Mouse (Mus musculus) liver, postnatal 0 days (tissue): ENCODE data around the gene L3mbtl2.

ENCODE experiments used
- CTCF ChIP-seq: sonication (generic); IDR thresholded peaks from 2 replicates; pipeline ENCODE4 v1.5.1; 2016; ENCODE audit warnings: antibody characterized with exemption, low read depth
- EP300 ChIP-seq: IDR thresholded peaks from 2 replicates; pipeline ENCODE4 v1.6.1; 2016; ENCODE audit warnings: antibody characterized with exemption, low read depth, mild to moderate bottlenecking

GRCm38 (mm10) chr15:81663281-81663680, 408 bp upstream of the L3mbtl2 start:
- TF ChIP-seq CTCF (no peak), EP300 (no peak)
